Mouse (Mus musculus) embryonic facial prominence, embryonic 14.5 days (tissue): ENCODE results near the gene Ovca2. TPM values are rescaled to one million over a fixed set of nuclear protein-coding genes. Genes with fewer than 3 reads are reported as not detected.

ENCODE experiments used
- ATAC-seq: fragments of 200-750 bp; cut with Nextera tagmentation; 2 replicates; pipeline ENCODE4 v1.8.0; 2017; ENCODE audit warnings: low read depth, moderate number of reproducible peaks, moderate TSS enrichment
- DNase-seq: peaks from one replicate; pipeline ENCODE4 v3.0.0-alpha.2; 2015; ENCODE audit warnings: low spot score
- H3K27ac ChIP-seq: fragments of 300-500 bp; sonication (generic); replicated peaks from 2 replicates; pipeline ENCODE4 v1.5.1; 2014; ENCODE audit warnings: low read depth, mild to moderate bottlenecking, low read length, moderate library complexity
- H3K27me3 ChIP-seq: fragments of 300-500 bp; sonication (generic); replicated peaks from 2 replicates; pipeline ENCODE4 v1.6.1; 2014; ENCODE audit warnings: low read length; ENCODE audit not compliant: control insufficient read depth, insufficient read depth
- H3K36me3 ChIP-seq: fragments of 300-500 bp; sonication (generic); 2 replicates; pipeline ENCODE4 v1.6.1; 2014; ENCODE audit warnings: low read length, mixed read lengths; ENCODE audit not compliant: control insufficient read depth, insufficient read depth
- H3K4me1 ChIP-seq: fragments of 300-500 bp; sonication (generic); 2 replicates; pipeline ENCODE4 v1.6.1; 2014; ENCODE audit warnings: antibody characterized with exemption, low read length; ENCODE audit not compliant: control insufficient read depth, insufficient read depth
- H3K4me2 ChIP-seq: fragments of 300-500 bp; sonication (generic); 2 replicates; pipeline ENCODE4 v1.6.1; 2014; ENCODE audit warnings: low read depth, mild to moderate bottlenecking, low read length, moderate library complexity, mixed read lengths
- H3K4me3 ChIP-seq: fragments of 300-500 bp; sonication (generic); 2 replicates; pipeline ENCODE4 v1.5.1; 2014; ENCODE audit warnings: low read depth, mild to moderate bottlenecking, low read length
- H3K9ac ChIP-seq: fragments of 300-500 bp; sonication (generic); 2 replicates; pipeline ENCODE4 v1.6.1; 2014; ENCODE audit warnings: low read depth, mild to moderate bottlenecking, low read length, moderate library complexity, mixed read lengths
- H3K9me3 ChIP-seq: fragments of 300-500 bp; sonication (generic); 2 replicates; pipeline ENCODE4 v1.6.1; 2016; ENCODE audit warnings: low read length; ENCODE audit not compliant: control insufficient read depth
- WGBS: fragments of 180-500 bp; shearing (Covaris S2); extraction: QIAGEN DNeasy Blood & Tissue Kit; methylation state at CpG from one replicate; pipeline ENCODE4 v1.1.7; 2014; 5-methylcytosine and 5-hydroxymethylcytosine counted together
- polyA plus RNA-seq: library from polyadenylated mRNA; unstranded; fragments of >200 nt; fragmentation: Nextera tagmentation; extraction: Ambion mirVana; gene quantifications from 2 replicates; pipeline ENCODE4 v1.2.1, GENCODE M21; 2014

The Ovca2 gene
- polyA plus RNA-seq, 1 experiment from 2014 or later, result 23.1 TPM

- peak within 1 kb of the TSS; percentile 82 for H3K27ac ChIP-seq
- 6% methylated on average over 20 of the region's 23 CpGs for WGBS
- H3K9ac ChIP-seq, result peak within 1 kb of the TSS; percentile 78
- peaks cover 31% of the 10 kb centered on the region for H3K36me3 ChIP-seq
- H3K4me1 ChIP-seq, result peaks cover 39% of the 10 kb centered on the region
- ATAC-seq (no peak), DNase-seq (no peak)
- H3K9me3 ChIP-seq, result no peaks in the 10 kb centered on the region
- peak within 1 kb of the TSS; percentile 93 for H3K4me2 ChIP-seq
- H3K4me3 ChIP-seq, result peak within 1 kb of the TSS; percentile 69
- H3K27me3 ChIP-seq, result peaks cover 92% of the 10 kb centered on the region
These were observed 9.1 kb downstream of the Ovca2 start, which contains the start of gene Hic1 for GRCm38 (mm10) chr11:75169405-75170080. Gene Hic1 (minus strand): TSS chr11:75169519.

- Histone ChIP-seq H3K27me3 (peaks cover 99% of the 10 kb centered on the region), H3K9ac (peak overlapping the region; percentile 78), H3K4me1 (peaks cover 36% of the 10 kb centered on the region)
These were observed 9.9 kb downstream of the Ovca2 start for GRCm38 (mm10) chr11:75168590-75169361.

GRCm38 (mm10) chr11:75167643-75168589, 10.7 kb downstream of the Ovca2 start:
- peak overlapping the region; percentile 78 for H3K9ac ChIP-seq
- peak overlapping the region; percentile 82 for H3K27ac ChIP-seq
- peaks cover 96% of the 10 kb centered on the region for H3K27me3 ChIP-seq
- DNase-seq (peak; percentile 24), ATAC-seq (no peak)
- H3K4me1 ChIP-seq, result peaks cover 32% of the 10 kb centered on the region
- H3K4me2 ChIP-seq, result peak overlapping the region; percentile 93
- H3K9me3 ChIP-seq, result no peaks in the 10 kb centered on the region
- H3K36me3 ChIP-seq, result peaks cover 47% of the 10 kb centered on the region
- 10% methylated on average over 19 of the region's 63 CpGs for whole genome bisulfite sequencing
- peak overlapping the region; percentile 69 for H3K4me3 ChIP-seq

More at GRCm38 (mm10) chr11:75168590-75169361, 9.9 kb downstream of the Ovca2 start:
- peak; percentile 53 for ATAC-seq
- Histone ChIP-seq H3K36me3 (peaks cover 38% of the 10 kb centered on the region), H3K4me3 (peak overlapping the region; percentile 69), H3K27ac (peak overlapping the region; percentile 82), H3K4me2 (peak overlapping the region; percentile 93), H3K9me3 (no peaks in the 10 kb centered on the region)
- under 1% methylated on average over 31 of the region's 83 CpGs for WGBS
- DNase-seq, result peak; percentile 86

- DNase-seq, result peak; percentile 26
- H3K27me3 ChIP-seq, result peaks cover 87% of the 10 kb centered on the region
- H3K36me3 ChIP-seq, result peaks cover 55% of the 10 kb centered on the region
- 6% methylated on average over 37 of the region's 68 CpGs for WGBS
- no peaks in the 10 kb centered on the region for H3K9me3 ChIP-seq
- H3K27ac ChIP-seq, result peak overlapping the region; percentile 82
- ATAC-seq, result no peak
- H3K9ac ChIP-seq, result peak overlapping the region; percentile 78
- H3K4me3 ChIP-seq, result peak overlapping the region; percentile 69
- peak overlapping the region; percentile 93 for H3K4me2 ChIP-seq
- H3K4me1 ChIP-seq, result peaks cover 23% of the 10 kb centered on the region; the same call in 1 of the 2 replicates
These were observed 11.6 kb downstream of the Ovca2 start for GRCm38 (mm10) chr11:75166861-75167642.

GRCm38 (mm10) chr11:75166193-75166842, 12.3 kb downstream of the Ovca2 start:
- Histone ChIP-seq H3K27me3 (peaks cover 80% of the 10 kb centered on the region), H3K4me2 (peak overlapping the region; percentile 93), H3K4me3 (peak overlapping the region; percentile 69), H3K9ac (peak overlapping the region; percentile 78), H3K36me3 (peaks cover 62% of the 10 kb centered on the region), H3K4me1 (peaks cover 22% of the 10 kb centered on the region; the same call in 1 of the 2 replicates), H3K27ac (peak overlapping the region; percentile 82), H3K9me3 (no peaks in the 10 kb centered on the region)
- ATAC-seq, result no peak
- WGBS, result 6% methylated on average over 28 of the region's 55 CpGs
- DNase-seq, result no peak

GRCm38 (mm10) chr11:75165441-75166192, 13.0 kb downstream of the Ovca2 start:
- peak overlapping the region; percentile 78 for H3K9ac ChIP-seq
- H3K36me3 ChIP-seq, result peaks cover 62% of the 10 kb centered on the region
- WGBS, result 11% methylated on average over 40 of the region's 54 CpGs
- no peak for ATAC-seq
- H3K4me2 ChIP-seq, result peak overlapping the region; percentile 93
- peaks cover 73% of the 10 kb centered on the region for H3K27me3 ChIP-seq
- peaks cover 22% of the 10 kb centered on the region; the same call in 1 of the 2 replicates for H3K4me1 ChIP-seq
- H3K9me3 ChIP-seq, result no peaks in the 10 kb centered on the region
- peak; percentile 60 for DNase-seq
- peak overlapping the region; percentile 82 for H3K27ac ChIP-seq
- peak overlapping the region; percentile 69 for H3K4me3 ChIP-seq

GRCm38 (mm10) chr11:75164750-75165149, 13.9 kb downstream of the Ovca2 start:
- Histone ChIP-seq H3K4me3 (peak overlapping the region; percentile 69), H3K27me3 (peaks cover 65% of the 10 kb centered on the region), H3K4me1 (peaks cover 17% of the 10 kb centered on the region; the same call in 1 of the 2 replicates), H3K9me3 (no peaks in the 10 kb centered on the region), H3K9ac (peak overlapping the region; percentile 78), H3K36me3 (peaks cover 67% of the 10 kb centered on the region), H3K27ac (peak overlapping the region; percentile 82), H3K4me2 (peak overlapping the region; percentile 93)
- ATAC-seq (no peak), DNase-seq (no peak)
- WGBS, result 23% methylated on average over 14 of the region's 15 CpGs
